Mouse (Mus musculus) heart, embryonic 16.5 days (tissue): Measurements from ENCODE around the gene Ubn1. TPM values are rescaled to one million over a fixed set of nuclear protein-coding genes. Genes with fewer than 3 reads are reported as not detected.

Source experiments
- ATAC-seq: fragments of 200-750 bp; cut with Nextera tagmentation; replicated peaks from 2 replicates; pipeline ENCODE4 v1.8.0; 2017; ENCODE audit warnings: moderate number of reproducible peaks; ENCODE audit not compliant: insufficient read depth, low FRiP score; ENCODE audit errors: extremely low read depth
- H3K27ac ChIP-seq: fragments of 300-500 bp; sonication (generic); 2 replicates; pipeline ENCODE4 v1.5.1; 2014; ENCODE audit warnings: mild to moderate bottlenecking, low read length, control low read depth, moderate library complexity
- H3K27me3 ChIP-seq: fragments of 300-500 bp; sonication (generic); 2 replicates; pipeline ENCODE4 v1.6.1; 2014; ENCODE audit warnings: low read length, mixed read lengths; ENCODE audit not compliant: control insufficient read depth, insufficient read depth
- H3K36me3 ChIP-seq: fragments of 300-500 bp; sonication (generic); 2 replicates; pipeline ENCODE4 v1.6.1; 2014; ENCODE audit not compliant: control insufficient read depth, insufficient read depth
- H3K4me1 ChIP-seq: fragments of 300-500 bp; sonication (generic); 2 replicates; pipeline ENCODE4 v1.6.1; 2014; ENCODE audit warnings: low read length, mixed read lengths; ENCODE audit not compliant: control insufficient read depth, insufficient read depth
- H3K4me2 ChIP-seq: fragments of 300-500 bp; sonication (generic); 2 replicates; pipeline ENCODE4 v1.6.1; 2014; ENCODE audit warnings: low read depth, mild to moderate bottlenecking, control low read depth, low read length
- H3K4me3 ChIP-seq: fragments of 300-500 bp; sonication (generic); 2 replicates; pipeline ENCODE4 v1.5.1; 2014; ENCODE audit warnings: mild to moderate bottlenecking, control low read depth, low read length
- H3K9ac ChIP-seq: fragments of 300-500 bp; sonication (generic); 2 replicates; pipeline ENCODE4 v1.6.1; 2014; ENCODE audit warnings: low read length, control low read depth
- H3K9me3 ChIP-seq: fragments of 300-500 bp; sonication (generic); replicated peaks from 2 replicates; pipeline ENCODE4 v1.6.1; 2016; ENCODE audit warnings: low read length; ENCODE audit not compliant: control insufficient read depth
- WGBS: fragments of 180-500 bp; shearing (Covaris S2); extraction: QIAGEN DNeasy Blood & Tissue Kit; methylation state at CpG from one replicate; pipeline ENCODE4 v1.1.7; 2014; 5-methylcytosine and 5-hydroxymethylcytosine counted together
- polyA plus RNA-seq: library from polyadenylated mRNA; unstranded; fragments of >200 nt; fragmentation: Nextera tagmentation; extraction: Ambion mirVana; gene quantifications from 2 replicates; pipeline ENCODE4 v1.2.1, GENCODE M21; 2015

The Ubn1 gene
- polyA plus RNA-seq, 1 experiment from 2014 or later: 14.0 TPM

- peak overlapping the region; percentile 100 for H3K27ac ChIP-seq
- H3K4me3 ChIP-seq: peak overlapping the region; percentile 98
- H3K9ac ChIP-seq: peak overlapping the region; percentile 97
- ATAC-seq: peak; percentile 66
- under 1% methylated on average over 78 of the region's 78 CpGs for WGBS
- peaks cover 22% of the 10 kb centered on the region for H3K4me1 ChIP-seq
- no peaks in the 10 kb centered on the region for H3K9me3 ChIP-seq
- peak overlapping the region; percentile 80 for H3K4me2 ChIP-seq
- no peaks in the 10 kb centered on the region for H3K27me3 ChIP-seq
- peaks cover 22% of the 10 kb centered on the region for H3K36me3 ChIP-seq
These were observed 624 bp downstream of the Ubn1 start for GRCm38 (mm10) chr16:5050251-5051110.

- H3K36me3 ChIP-seq: peaks cover 34% of the 10 kb centered on the region
- no peaks in the 10 kb centered on the region for H3K4me1 ChIP-seq
- no peaks in the 10 kb centered on the region for H3K27me3 ChIP-seq
- WGBS: 82% methylated on average over 1 of the region's 1 CpGs
- H3K4me2 ChIP-seq: no peak overlapping the region
- no peak overlapping the region for H3K27ac ChIP-seq
- no peaks in the 10 kb centered on the region for H3K9me3 ChIP-seq
- no peak overlapping the region for H3K9ac ChIP-seq
- H3K4me3 ChIP-seq: no peak overlapping the region
- no peak for ATAC-seq
These were observed 8.3 kb downstream of the Ubn1 start for GRCm38 (mm10) chr16:5058114-5058513.

- peaks cover 46% of the 10 kb centered on the region for H3K36me3 ChIP-seq
These were observed 13.6 kb downstream of the Ubn1 start for GRCm38 (mm10) chr16:5063472-5063871.

GRCm38 (mm10) chr16:5070321-5070720, 20.5 kb downstream of the Ubn1 start:
- no peak overlapping the region for H3K4me3 ChIP-seq
- no peak overlapping the region for H3K27ac ChIP-seq
- H3K27me3 ChIP-seq: no peaks in the 10 kb centered on the region
- peaks cover 58% of the 10 kb centered on the region for H3K36me3 ChIP-seq
- H3K9ac ChIP-seq: no peak overlapping the region
- H3K4me1 ChIP-seq: no peaks in the 10 kb centered on the region
- no peak for ATAC-seq
- WGBS: 66% methylated on average over 3 of the region's 3 CpGs
- no peak overlapping the region for H3K4me2 ChIP-seq
- H3K9me3 ChIP-seq: no peaks in the 10 kb centered on the region

More at GRCm38 (mm10) chr16:5063472-5063871, 13.6 kb downstream of the Ubn1 start:
- Histone ChIP-seq H3K4me1 (no peaks in the 10 kb centered on the region), H3K9me3 (no peaks in the 10 kb centered on the region), H3K27ac (no peak overlapping the region), H3K9ac (no peak overlapping the region), H3K4me2 (no peak overlapping the region), H3K4me3 (no peak overlapping the region), H3K27me3 (no peaks in the 10 kb centered on the region)
- no peak for ATAC-seq
- 87% methylated on average over 4 of the region's 4 CpGs for WGBS

GRCm38 (mm10) chr16:5071974-5072373, 22.1 kb downstream of the Ubn1 start:
- Histone ChIP-seq H3K4me1 (no peaks in the 10 kb centered on the region), H3K27me3 (no peaks in the 10 kb centered on the region), H3K36me3 (peaks cover 62% of the 10 kb centered on the region), H3K4me3 (no peak overlapping the region), H3K9me3 (no peaks in the 10 kb centered on the region), H3K4me2 (no peak overlapping the region), H3K9ac (no peak overlapping the region), H3K27ac (no peak overlapping the region)
- WGBS: 94% methylated on average over 7 of the region's 7 CpGs
- no peak for ATAC-seq

- Histone ChIP-seq H3K36me3 (peaks cover 73% of the 10 kb centered on the region), H3K9me3 (no peaks in the 10 kb centered on the region), H3K4me2 (no peak overlapping the region), H3K9ac (no peak overlapping the region), H3K27me3 (no peaks in the 10 kb centered on the region), H3K27ac (no peak overlapping the region), H3K4me1 (no peaks in the 10 kb centered on the region), H3K4me3 (no peak overlapping the region)
- WGBS: 83% methylated on average over 5 of the region's 5 CpGs
- ATAC-seq: no peak
These were observed 24.5 kb downstream of the Ubn1 start for GRCm38 (mm10) chr16:5074341-5074740.

GRCm38 (mm10) chr16:5085196-5085595, 35.3 kb downstream of the Ubn1 start:
- ATAC-seq: no peak
- Histone ChIP-seq H3K4me2 (no peak overlapping the region), H3K9ac (no peak overlapping the region), H3K36me3 (peaks cover 51% of the 10 kb centered on the region), H3K4me1 (no peaks in the 10 kb centered on the region), H3K27ac (no peak overlapping the region), H3K4me3 (no peak overlapping the region), H3K9me3 (no peaks in the 10 kb centered on the region), H3K27me3 (no peaks in the 10 kb centered on the region)
- WGBS: 77% methylated on average over 4 of the region's 4 CpGs

- H3K9ac ChIP-seq: no peak overlapping the region
- no peak for ATAC-seq
- no peak overlapping the region for H3K4me3 ChIP-seq
- 0 out of 2 replicates have a peak, but pooled peaks cover 3% of the 10 kb centered on the region for H3K4me1 ChIP-seq
- H3K9me3 ChIP-seq: no peaks in the 10 kb centered on the region
- no peaks in the 10 kb centered on the region for H3K27me3 ChIP-seq
- 92% methylated on average over 2 of the region's 2 CpGs for WGBS
- H3K4me2 ChIP-seq: no peak overlapping the region
- no peak overlapping the region for H3K27ac ChIP-seq
- H3K36me3 ChIP-seq: peaks cover 50% of the 10 kb centered on the region
These were observed 36.3 kb downstream of the Ubn1 start for GRCm38 (mm10) chr16:5086179-5086578.

GRCm38 (mm10) chr16:5089021-5089420, 39.2 kb downstream of the Ubn1 start:
- WGBS: 50% methylated on average over 10 of the region's 10 CpGs
- no peak for ATAC-seq
- Histone ChIP-seq H3K4me1 (peaks cover 5% of the 10 kb centered on the region; the same call in 1 of the 2 replicates), H3K4me2 (no peak overlapping the region), H3K27ac (no peak overlapping the region), H3K9me3 (no peaks in the 10 kb centered on the region), H3K27me3 (no peaks in the 10 kb centered on the region), H3K36me3 (peaks cover 33% of the 10 kb centered on the region), H3K4me3 (no peak overlapping the region), H3K9ac (no peak overlapping the region)
